Mouse (Mus musculus) embryonic fibroblast, embryonic 13.5 days (primary cell): Measurements from ENCODE around the gene Olfr1308.

Source experiments
- CTCF ChIP-seq: IDR thresholded peaks from 2 replicates; pipeline ENCODE4 v1.5.1; 2011; ENCODE audit warnings: mild to moderate bottlenecking, control low read depth, low read length, moderate library complexity, borderline replicate concordance; ENCODE audit not compliant: insufficient read depth
- POLR2A ChIP-seq: IDR thresholded peaks from 2 replicates; pipeline ENCODE4 v1.6.1; 2011; ENCODE audit warnings: low read depth, mild to moderate bottlenecking, control low read depth, low read length, moderate library complexity

- TF ChIP-seq CTCF, result no peak
- no peak for TF ChIP-seq POLR2A
Observed at GRCm38 (mm10) chr2:111916171-111916570, 48.6 kb downstream of the Olfr1308 start, which contains the start of gene Olfr1306.
